In the genomic region with DNA sequence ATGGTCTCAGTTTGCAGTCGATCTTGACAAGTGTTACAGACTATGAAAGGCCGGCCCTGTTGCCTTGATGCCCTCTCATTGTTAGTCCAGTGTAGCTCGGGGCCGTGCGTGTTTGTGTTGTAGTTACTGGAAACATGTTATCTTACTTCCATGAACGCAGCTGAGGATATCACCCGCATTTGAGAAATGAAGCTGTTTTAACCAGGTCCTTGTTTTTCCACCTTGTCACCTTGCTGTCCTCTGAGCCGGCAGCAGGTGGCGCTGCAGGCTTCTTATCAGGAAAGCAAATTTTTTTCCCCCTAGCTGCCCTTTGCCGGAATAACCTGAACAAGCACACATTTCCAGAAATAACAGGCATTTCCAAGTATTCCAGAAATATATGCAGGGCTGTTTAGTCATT, we compare ENCODE assay signal across 9 mouse cellular contexts.
DNase-seq lines count a peak whose midpoint lies in the region; ATAC-seq and TF ChIP-seq lines count a peak whose summit lies in the region.
"Had no signal": no experiment of that assay in that cellular context is flagged by ENCODE, and none has a peak within 500 bp of the region (broad histone marks: within the 10 kb centered on the region; RNA-seq: fewer than 3 reads in every experiment).

No protein-coding gene starts in this region.

- peaks cover 20% of the 10 kb centered on the region for H3K9me3 ChIP-seq in CH12.LX (replicated peaks; ENCODE audit: low read length)
- H3K9me3 ChIP-seq in liver, embryonic 14.5 days (ENCODE audit: control insufficient read depth, low read length) = no peaks in the 10 kb centered on the region
- H3K9me3 ChIP-seq: heart, embryonic 15.5 days had no signal

- TF ChIP-seq CTCF in CH12.LX (conservative IDR thresholded peaks at IDR 0.05 in 1 of 2, IDR thresholded peaks at IDR 0.05 in 1 of 2; ENCODE audit: low read depth in 2 of 2, low read length in 2 of 2) = peak; percentile 70 to 83
- TF ChIP-seq CTCF in liver, embryonic 14.5 days (IDR thresholded peaks at IDR 0.05; ENCODE audit: low read depth) = peak; percentile 78

- TF ChIP-seq EP300 in CH12.LX (IDR thresholded peaks at IDR 0.05; ENCODE audit: low read length) = no peak
- TF ChIP-seq EP300 in liver, embryonic 14.5 days (IDR thresholded peaks at IDR 0.05; ENCODE audit: low read depth) = no peak

- no peak overlapping the region for H3K4me3 ChIP-seq in CH12.LX (replicated peaks in 1 of 3; ENCODE audit: low read depth in 2 of 3, low read length in 2 of 3, poor library complexity in 1 of 3)
- no peak overlapping the region for H3K4me3 ChIP-seq in liver, embryonic 14.5 days (ENCODE audit: insufficient read depth in 1 of 2, low read depth in 2 of 2, low read length in 2 of 2)
- H3K4me3 ChIP-seq: heart, embryonic 15.5 days had no signal

- dilution Hi-C loops in CH12.LX (cut with MboI; ENCODE audit: extremely low pct_ligation_motif_present, extremely low pct_unique_long_range_greater_than_20kb, low sequenced_read_pairs) = no loop called here

- peak; percentile 63 for DNase-seq in CH12.LX (ENCODE audit: extremely low read depth)
- DNase-seq in adrenal gland, postnatal 10 days = peak; percentile 80
- DNase-seq in embryo, embryonic 11.5 days (ENCODE audit: low read depth, low spot score) = peak; percentile 70
- peak; percentile 10 for DNase-seq in heart, adult 8-10 months (ENCODE audit: low spot score)
- DNase-seq in kidney, postnatal 14 days = peak; percentile 65
- peak; percentile 1 to 13 (median 3) for DNase-seq in liver, embryonic 14.5 days (ENCODE audit: low read depth in 3 of 3, low spot score in 3 of 3)
- DNase-seq in ovary, postnatal 36 days (ENCODE audit: low spot score) = peak; percentile 56
- peak; percentile 39 for DNase-seq in yolk sac, embryonic 10.5 days (ENCODE audit: low spot score)

- H3K4me2 ChIP-seq in CH12.LX (ENCODE audit: insufficient read depth, low read depth, poor library complexity, severe bottlenecking) = peak overlapping the region; percentile 32; the same call in 1 of the 2 replicates
- H3K4me2 ChIP-seq in liver, embryonic 14.5 days (ENCODE audit: low read depth) = no peak overlapping the region
- H3K4me2 ChIP-seq: heart, embryonic 15.5 days had no signal

- H3K9ac ChIP-seq in CH12.LX (ENCODE audit: insufficient read depth, low read depth) = no peak overlapping the region
- H3K9ac ChIP-seq in liver, embryonic 14.5 days (replicated peaks) = no peak overlapping the region
- H3K9ac ChIP-seq: heart, embryonic 15.5 days had no signal

- peak; percentile 74 for TF ChIP-seq RAD21 in CH12.LX (IDR thresholded peaks at IDR 0.05; ENCODE audit: low read depth, low read length)

- no peak for TF ChIP-seq POLR2A in CH12.LX (IDR thresholded peaks at IDR 0.05; ENCODE audit: low read depth, low read length)

- H3K79me2 ChIP-seq in CH12.LX (replicated peaks; ENCODE audit: control insufficient read depth, extremely low read depth, insufficient read depth, poor library complexity, severe bottlenecking) = no peaks in the 10 kb centered on the region

- H3K27me3 ChIP-seq in CH12.LX (replicated peaks) = no peaks in the 10 kb centered on the region
- no peaks in the 10 kb centered on the region for H3K27me3 ChIP-seq in liver, embryonic 14.5 days (ENCODE audit: control insufficient read depth, insufficient read depth, low read length)

- H3K4me1 ChIP-seq in CH12.LX (ENCODE audit: control insufficient read depth in 1 of 2, insufficient read depth in 2 of 2) = peaks cover 0 to 13% of the 10 kb centered on the region in 2 experiments; a peak in 1 of 4 replicates
- H3K4me1 ChIP-seq in liver, embryonic 14.5 days (replicated peaks; ENCODE audit: control insufficient read depth in 2 of 2, insufficient read depth in 2 of 2, low read length in 1 of 2) = no peaks in the 10 kb centered on the region
- H3K4me1 ChIP-seq: heart, embryonic 15.5 days had no signal

- ATAC-seq in liver, embryonic 14.5 days (ENCODE audit: insufficient read depth) = no peak

- H3K36me3 ChIP-seq in CH12.LX (replicated peaks in 1 of 2; ENCODE audit: control insufficient read depth in 1 of 2, insufficient read depth in 1 of 2, low read length in 1 of 2) = no peaks in the 10 kb centered on the region
- H3K36me3 ChIP-seq in liver, embryonic 14.5 days (replicated peaks; ENCODE audit: control insufficient read depth, insufficient read depth, low read depth) = no peaks in the 10 kb centered on the region
- H3K36me3 ChIP-seq: heart, embryonic 15.5 days had no signal

- 20% methylated on average over 10 of the region's 10 CpGs for WGBS in liver, embryonic 14.5 days (ENCODE audit: insufficient replicate concordance)

- no peak overlapping the region for H3K27ac ChIP-seq in CH12.LX (ENCODE audit: insufficient read depth, low read depth)
- H3K27ac ChIP-seq in liver, embryonic 14.5 days = no peak overlapping the region
- H3K27ac ChIP-seq: heart, embryonic 15.5 days had no signal

- in situ Hi-C loops in CH12.LX (cut with MboI; ENCODE audit: low pct_ligation_motif_present, low pct_unique_long_range_greater_than_20kb, low sequenced_read_pairs) = no loop called here

TF ChIP-seq in CH12.LX, 34 proteins besides CTCF, POLR2A, EP300 and RAD21:
- TF ChIP-seq MAX (IDR thresholded peaks at IDR 0.05; ENCODE audit: low read length) = no peak
- TF ChIP-seq SMC3 (IDR thresholded peaks at IDR 0.05; ENCODE audit: low read depth, low read length) = peak; percentile 48
- peak; percentile 32 for TF ChIP-seq ZNF384 (IDR thresholded peaks at IDR 0.05; ENCODE audit: low read depth, low read length)

Comparison
In these comparisons a context has a peak if more than half of its experiments do, and no peak if none do; other contexts are left out.
1. DNase-seq: peak in every context shown above with its lines; median percentile 80 in adrenal gland, postnatal 10 days; 70 in embryo, embryonic 11.5 days; 65 in kidney, postnatal 14 days; 63 in CH12.LX; 56 in ovary, postnatal 36 days; 39 in yolk sac, embryonic 10.5 days; 10 in heart, adult 8-10 months; 3 in liver, embryonic 14.5 days.